Mouse (Mus musculus) midbrain, embryonic 14.5 days (tissue): ENCODE measurements around the gene Ocm. TPM values are rescaled to one million over a fixed set of nuclear protein-coding genes. Genes with fewer than 3 reads are reported as not detected.
A peak's percentile ranks its signal among the peaks of the same experiment; 100 is the strongest.
"Not testable (repeated sequence)": the region's sequence is repeated elsewhere in the genome, so short reads cannot be mapped to it uniquely, and the experiment has no call there.

Experiments
- ATAC-seq: fragments of 200-750 bp; cut with Nextera tagmentation; 2 replicates; pipeline ENCODE4 v1.8.0; 2017; ENCODE audit warnings: moderate number of reproducible peaks, moderate library complexity; ENCODE audit not compliant: low FRiP score, low TSS enrichment
- DNase-seq: peaks from one replicate; pipeline ENCODE4 v3.0.0-alpha.2; 2015
- H3K27ac ChIP-seq: fragments of 300-500 bp; sonication (generic); replicated peaks from 2 replicates; pipeline ENCODE4 v1.5.1; 2014; ENCODE audit warnings: mild to moderate bottlenecking, low read depth, low read length, moderate library complexity
- H3K27me3 ChIP-seq: fragments of 300-500 bp; sonication (generic); 2 replicates; pipeline ENCODE4 v1.6.1; 2014; ENCODE audit warnings: low read length, control low read depth, mixed read lengths; ENCODE audit not compliant: control insufficient read depth, insufficient read depth
- H3K36me3 ChIP-seq: fragments of 300-500 bp; sonication (generic); 2 replicates; pipeline ENCODE4 v1.6.1; 2014; ENCODE audit warnings: low read length, control low read depth; ENCODE audit not compliant: control insufficient read depth, insufficient read depth
- H3K4me1 ChIP-seq: fragments of 300-500 bp; sonication (generic); 2 replicates; pipeline ENCODE4 v1.6.1; 2014; ENCODE audit warnings: mild to moderate bottlenecking, antibody characterized with exemption, low read length, control low read depth; ENCODE audit not compliant: control insufficient read depth, insufficient read depth
- H3K4me2 ChIP-seq: fragments of 300-500 bp; sonication (generic); 2 replicates; pipeline ENCODE4 v1.6.1; 2014; ENCODE audit warnings: mild to moderate bottlenecking, low read length, moderate library complexity
- H3K4me3 ChIP-seq: fragments of 300-500 bp; sonication (generic); replicated peaks from 2 replicates; pipeline ENCODE4 v1.5.1; 2014; ENCODE audit warnings: low read depth, low read length
- H3K9ac ChIP-seq: fragments of 300-500 bp; sonication (generic); replicated peaks from 2 replicates; pipeline ENCODE4 v1.6.1; 2014; ENCODE audit warnings: mild to moderate bottlenecking, low read length, moderate library complexity
- H3K9me3 ChIP-seq: fragments of 300-500 bp; sonication (generic); 2 replicates; pipeline ENCODE4 v1.6.1; 2016; ENCODE audit warnings: low read length, control low read depth, mixed read lengths; ENCODE audit not compliant: control insufficient read depth
- WGBS: fragments of 180-500 bp; shearing (Covaris S2); extraction: QIAGEN DNeasy Blood & Tissue Kit; methylation state at CpG from one replicate; pipeline ENCODE4 v1.1.7; 2014; 5-methylcytosine and 5-hydroxymethylcytosine counted together
- polyA plus RNA-seq: library from polyadenylated mRNA; unstranded; fragments of >200 nt; fragmentation: Nextera tagmentation; extraction: Ambion mirVana; gene quantifications from 2 replicates; pipeline ENCODE4 v1.2.1, GENCODE M21; 2014

Gene Ocm
- polyA plus RNA-seq, 1 experiment from 2014 or later, result not detected

- no peak overlapping the region for H3K9ac ChIP-seq
- 79% methylated on average over 3 of the region's 3 CpGs for WGBS
Observed at GRCm38 (mm10) chr5:144015312-144015650, 11.2 kb downstream of the Ocm start.

GRCm38 (mm10) chr5:144014551-144015311 is 11.7 kb downstream of the Ocm start, which contains the start of gene Ccz1:
TSS of gene Ccz1 (minus strand) at chr5:144014877.
- WGBS, result 3% methylated on average over 47 of the region's 47 CpGs
- ATAC-seq (peak; percentile 94), DNase-seq (peak; percentile 92)
- no peaks in the 10 kb centered on the region for H3K27me3 ChIP-seq
- peak within 1 kb of the TSS; percentile 90 for H3K4me3 ChIP-seq
- peak within 1 kb of the TSS; percentile 62 for H3K4me2 ChIP-seq
- H3K4me1 ChIP-seq, result peaks cover 4% of the 10 kb centered on the region; the same call in 1 of the 2 replicates
- H3K27ac ChIP-seq, result peak within 1 kb of the TSS; percentile 81
- no peaks in the 10 kb centered on the region for H3K9me3 ChIP-seq
- H3K9ac ChIP-seq, result peak within 1 kb of the TSS; percentile 86
- peaks cover 29% of the 10 kb centered on the region for H3K36me3 ChIP-seq

More at GRCm38 (mm10) chr5:144015312-144015650, 11.2 kb downstream of the Ocm start:
- Histone ChIP-seq H3K27me3 (no peaks in the 10 kb centered on the region), H3K4me2 (peak overlapping the region; percentile 62), H3K4me1 (peaks cover 4% of the 10 kb centered on the region; the same call in 1 of the 2 replicates), H3K9me3 (no peaks in the 10 kb centered on the region), H3K27ac (no peak overlapping the region), H3K36me3 (peaks cover 24% of the 10 kb centered on the region), H3K4me3 (peak overlapping the region; percentile 90)
- DNase-seq, result no peak
- no peak for ATAC-seq

- H3K4me1 ChIP-seq, DNase-seq, ATAC-seq, H3K9me3 ChIP-seq, H3K27me3 ChIP-seq, H3K27ac ChIP-seq, H3K9ac ChIP-seq: not testable (repeated sequence)
- Histone ChIP-seq H3K4me2 (peak overlapping the region; percentile 62), H3K36me3 (peaks cover 41% of the 10 kb centered on the region), H3K4me3 (peak overlapping the region; percentile 90)
- WGBS, result 70% methylated on average over 12 of the region's 13 CpGs
Observed at GRCm38 (mm10) chr5:144013366-144014134, 12.9 kb downstream of the Ocm start.

GRCm38 (mm10) chr5:144002461-144003192 is 23.8 kb downstream of the Ocm start:
- no peak for ATAC-seq
- no peaks in the 10 kb centered on the region for H3K4me1 ChIP-seq
- H3K9ac ChIP-seq, result no peak overlapping the region
- no peaks in the 10 kb centered on the region for H3K9me3 ChIP-seq
- H3K4me2 ChIP-seq, result no peak overlapping the region
- no peak overlapping the region for H3K27ac ChIP-seq
- no peak for DNase-seq
- H3K27me3 ChIP-seq, result no peaks in the 10 kb centered on the region
- no peak overlapping the region for H3K4me3 ChIP-seq
- H3K36me3 ChIP-seq, result peaks cover 91% of the 10 kb centered on the region
- 96% methylated on average over 15 of the region's 15 CpGs for WGBS

GRCm38 (mm10) chr5:143999409-143999808 is 27.1 kb downstream of the Ocm start:
- no peak for ATAC-seq
- no peak overlapping the region for H3K4me3 ChIP-seq
- WGBS, result 85% methylated on average over 1 of the region's 1 CpGs

GRCm38 (mm10) chr5:143994632-143995365 is 31.7 kb downstream of the Ocm start:
- no peak for DNase-seq
- H3K27ac ChIP-seq, result no peak overlapping the region
- H3K4me2 ChIP-seq, result no peak overlapping the region
- WGBS, result 86% methylated on average over 11 of the region's 11 CpGs
- H3K9ac ChIP-seq, result no peak overlapping the region
- no peak overlapping the region for H3K4me3 ChIP-seq
- H3K27me3 ChIP-seq, result no peaks in the 10 kb centered on the region
- H3K4me1 ChIP-seq, result no peaks in the 10 kb centered on the region
- no peaks in the 10 kb centered on the region for H3K9me3 ChIP-seq
- H3K36me3 ChIP-seq, result peaks cover 98% of the 10 kb centered on the region
- no peak for ATAC-seq

More at GRCm38 (mm10) chr5:143999409-143999808, 27.1 kb downstream of the Ocm start:
- H3K36me3 ChIP-seq, result peaks cover 97% of the 10 kb centered on the region
- no peak overlapping the region for H3K9ac ChIP-seq
- no peaks in the 10 kb centered on the region for H3K9me3 ChIP-seq
- H3K4me2 ChIP-seq, result no peak overlapping the region
- no peak overlapping the region for H3K27ac ChIP-seq
- no peaks in the 10 kb centered on the region for H3K4me1 ChIP-seq
- H3K27me3 ChIP-seq, result no peaks in the 10 kb centered on the region
- peak; percentile 10 for DNase-seq

- Histone ChIP-seq H3K9ac (no peak overlapping the region), H3K4me1 (no peaks in the 10 kb centered on the region), H3K9me3 (no peaks in the 10 kb centered on the region), H3K36me3 (peaks cover 98% of the 10 kb centered on the region), H3K4me2 (no peak overlapping the region), H3K27ac (no peak overlapping the region), H3K4me3 (no peak overlapping the region), H3K27me3 (no peaks in the 10 kb centered on the region)
- DNase-seq (no peak), ATAC-seq (no peak)
- 95% methylated on average over 5 of the region's 5 CpGs for WGBS
Observed at GRCm38 (mm10) chr5:143993849-143994248, 32.6 kb downstream of the Ocm start.

GRCm38 (mm10) chr5:143993260-143993659 is 33.2 kb downstream of the Ocm start:
- H3K36me3 ChIP-seq, result peaks cover 98% of the 10 kb centered on the region
- WGBS, result 90% methylated on average over 8 of the region's 8 CpGs
- H3K27ac ChIP-seq, result no peak overlapping the region
- no peaks in the 10 kb centered on the region for H3K9me3 ChIP-seq
- H3K4me3 ChIP-seq, result no peak overlapping the region
- H3K4me2 ChIP-seq, result no peak overlapping the region
- no peaks in the 10 kb centered on the region for H3K27me3 ChIP-seq
- H3K9ac ChIP-seq, result no peak overlapping the region
- no peaks in the 10 kb centered on the region for H3K4me1 ChIP-seq
- DNase-seq (no peak), ATAC-seq (no peak)
